Mouse (Mus musculus): ENCODE results near the gene Gm17693.
"Not testable (repeated sequence)": the region's sequence is repeated elsewhere in the genome, so short reads cannot be mapped to it uniquely, and the experiment has no call there.

Gene Gm17693

GRCm38 (mm10) chrX:125705144-125705543 is at the start of gene Gm17693:
Gene Gm17693 (plus strand): TSS chrX:125705444.
- not testable (repeated sequence) for DNase-seq

All from right cerebral cortex, adult 18-20 months (tissue).